Mouse (Mus musculus) right cerebral cortex, adult 18-20 months (tissue): ENCODE results near the gene Ap3b1.

ENCODE experiments used
- DNase-seq: peaks from one replicate; pipeline ENCODE4 v3.0.0; 2022; ENCODE audit warnings: mixed read lengths

The Ap3b1 gene

DNA sequence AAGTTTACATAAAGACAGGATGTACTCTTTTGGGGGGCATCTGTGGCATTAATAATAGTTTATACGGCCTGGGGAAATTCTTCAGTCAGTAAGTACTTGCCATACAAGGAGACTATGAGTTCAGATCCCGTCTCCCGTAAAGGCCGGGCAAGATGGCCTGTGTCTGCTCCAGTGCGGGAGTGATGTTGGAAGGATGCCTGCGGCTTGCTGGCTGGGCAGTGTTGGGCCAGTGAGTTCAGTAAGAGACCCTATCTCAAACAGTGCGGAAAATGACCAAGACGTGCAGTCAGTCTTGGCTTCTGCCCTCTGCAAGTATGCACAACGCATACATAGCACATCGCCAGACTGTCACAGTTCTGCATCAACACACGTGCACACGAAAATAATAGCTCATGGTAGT, 95.4 kb downstream of the Ap3b1 start:
- DNase-seq: no peak

DNA sequence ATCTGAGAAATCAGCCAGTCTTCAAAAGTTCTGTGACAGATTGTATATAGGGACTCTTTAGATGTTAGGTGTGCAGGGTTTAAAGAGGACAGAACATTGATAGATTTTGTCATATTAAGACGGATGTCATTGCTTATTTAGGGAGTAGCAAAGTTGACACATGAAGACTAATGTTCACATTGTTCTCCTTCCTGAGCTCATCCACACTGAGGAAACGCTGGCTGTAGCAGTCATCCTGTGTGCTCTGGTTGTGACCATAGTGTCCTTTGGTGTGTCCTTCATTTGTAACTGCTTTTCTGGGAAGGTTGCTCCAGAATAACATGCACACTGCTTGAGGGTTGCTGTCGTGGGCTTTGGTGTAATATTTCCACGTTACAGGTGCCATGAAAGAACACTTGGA, 100.4 kb downstream of the Ap3b1 start:
- no peak for DNase-seq

DNA sequence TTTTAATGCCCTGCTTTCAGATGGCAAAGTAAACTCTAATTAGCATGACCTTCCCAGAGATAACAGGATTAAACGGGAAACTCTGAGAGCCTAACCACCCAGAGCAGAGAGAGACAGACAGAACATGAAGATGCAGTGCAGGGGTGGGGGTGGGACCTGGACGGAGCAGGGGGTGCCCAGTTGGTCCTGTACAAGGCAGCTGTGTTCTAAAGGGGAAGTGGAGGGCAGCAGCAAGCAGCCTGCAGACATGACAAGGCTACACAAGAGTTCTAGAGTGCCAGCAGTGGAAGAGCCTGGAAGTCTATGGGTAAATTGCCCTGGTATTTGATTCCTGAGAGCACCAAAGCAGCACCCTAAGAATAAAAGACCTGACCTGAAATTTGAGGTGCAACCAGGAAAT, 105.5 kb downstream of the Ap3b1 start:
- DNase-seq: no peak

DNA sequence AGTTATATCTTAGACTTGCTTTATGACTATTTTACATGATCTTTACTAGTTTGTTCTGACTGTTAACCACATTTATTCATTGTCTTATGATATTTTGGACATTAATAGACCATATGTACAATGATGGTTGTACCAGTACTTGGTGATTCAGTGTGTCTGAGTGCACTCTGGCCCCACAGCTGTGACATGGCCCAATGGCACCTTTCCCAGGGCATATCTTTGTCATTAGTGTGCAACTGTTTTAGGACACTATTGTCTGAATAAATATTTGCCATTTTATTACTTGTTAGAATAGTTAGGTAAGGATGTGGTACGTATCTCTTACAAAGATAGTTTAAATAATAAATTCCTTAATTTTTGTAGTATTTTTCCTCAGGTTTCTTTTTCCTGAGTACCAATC, 109.8 kb downstream of the Ap3b1 start:
- DNase-seq: no peak

DNA sequence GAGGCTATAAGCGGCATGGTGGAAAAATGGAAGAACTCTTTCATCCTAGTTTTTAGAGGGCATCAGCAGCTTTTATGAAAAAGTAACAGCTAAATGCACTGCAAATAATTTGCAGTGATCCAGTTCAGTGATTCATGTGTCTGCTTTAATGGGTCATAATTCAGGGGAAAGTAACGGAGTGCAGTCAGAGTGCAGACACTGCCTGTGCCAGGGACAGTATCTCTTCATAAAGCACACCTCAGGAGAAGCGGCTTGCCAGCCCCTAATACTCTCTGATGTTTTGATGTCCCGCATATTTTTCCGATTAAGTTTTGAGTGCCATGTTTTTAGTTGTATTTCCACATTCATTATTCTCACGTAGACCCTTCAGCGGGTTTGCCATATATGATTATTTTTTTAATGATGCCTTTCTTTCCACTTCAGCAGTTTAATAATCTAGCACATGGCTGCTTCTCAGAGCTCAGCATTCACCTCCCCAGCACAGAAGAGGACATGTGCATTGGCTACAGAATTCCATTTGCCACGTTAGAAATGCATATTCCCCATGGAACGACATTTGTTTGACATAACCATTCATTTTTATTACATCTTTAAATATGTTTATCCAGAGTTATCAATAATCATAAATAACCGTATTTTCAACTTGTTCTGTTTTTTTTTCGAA, 112.4 kb downstream of the Ap3b1 start:
- no peak for DNase-seq

DNA sequence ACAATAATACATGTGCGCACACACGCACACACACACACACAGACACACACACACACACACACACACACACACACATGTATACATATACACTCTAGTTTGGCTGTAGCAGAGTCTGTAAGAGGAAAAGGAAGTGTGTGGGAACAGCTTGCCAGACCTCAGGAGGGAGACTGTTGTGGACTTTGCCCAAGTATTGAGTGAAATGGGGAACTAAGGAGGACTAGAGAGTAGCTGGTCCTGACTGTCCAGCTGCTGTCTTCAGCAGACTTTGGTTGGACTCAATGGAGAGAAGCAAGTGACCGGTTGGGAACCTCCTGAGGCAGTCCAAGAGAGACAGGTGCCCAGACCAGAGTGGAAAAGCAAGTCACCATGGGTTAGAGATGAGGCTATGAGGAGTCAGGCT, 117.4 kb downstream of the Ap3b1 start:
- no peak for DNase-seq

DNA sequence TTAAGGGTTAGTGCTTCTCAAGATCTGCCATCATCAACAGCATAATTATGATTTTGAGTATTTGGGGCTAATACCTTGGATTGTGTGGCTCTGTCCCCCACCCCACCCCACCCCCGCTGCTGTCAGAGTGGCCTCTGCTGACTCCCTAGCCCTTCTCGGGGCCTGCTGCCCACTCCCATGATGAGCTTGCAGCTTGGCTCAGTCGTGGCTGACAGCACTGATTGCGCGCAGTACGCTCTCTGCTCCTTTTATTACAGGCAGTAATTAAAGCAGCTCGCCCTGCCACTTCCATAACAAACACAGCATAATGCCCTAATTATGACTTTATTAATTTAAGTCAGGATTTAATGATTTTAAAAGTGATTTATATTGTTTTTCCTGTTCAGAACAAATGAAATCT, 121.5 kb downstream of the Ap3b1 start:
- no peak for DNase-seq

DNA sequence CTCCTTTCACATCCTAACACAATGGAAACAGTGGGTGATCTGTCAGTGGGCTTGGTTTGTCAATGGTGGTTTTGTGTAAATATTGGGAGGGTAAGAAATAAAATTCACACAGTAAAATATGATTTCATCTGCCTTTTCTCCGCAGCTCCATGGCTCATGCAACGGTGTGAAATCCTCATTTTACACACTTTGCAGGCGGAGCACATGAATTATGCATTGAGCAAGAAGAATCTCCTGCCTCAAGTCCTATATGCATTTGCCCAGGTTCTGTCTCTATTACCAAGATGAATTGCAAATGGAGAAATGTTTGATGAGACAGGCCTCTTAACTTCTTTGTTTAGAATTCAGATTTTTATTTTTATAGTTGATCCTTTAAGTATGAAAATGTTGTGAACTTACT, 131.9 kb downstream of the Ap3b1 start:
- DNase-seq: peak; percentile 15

DNA sequence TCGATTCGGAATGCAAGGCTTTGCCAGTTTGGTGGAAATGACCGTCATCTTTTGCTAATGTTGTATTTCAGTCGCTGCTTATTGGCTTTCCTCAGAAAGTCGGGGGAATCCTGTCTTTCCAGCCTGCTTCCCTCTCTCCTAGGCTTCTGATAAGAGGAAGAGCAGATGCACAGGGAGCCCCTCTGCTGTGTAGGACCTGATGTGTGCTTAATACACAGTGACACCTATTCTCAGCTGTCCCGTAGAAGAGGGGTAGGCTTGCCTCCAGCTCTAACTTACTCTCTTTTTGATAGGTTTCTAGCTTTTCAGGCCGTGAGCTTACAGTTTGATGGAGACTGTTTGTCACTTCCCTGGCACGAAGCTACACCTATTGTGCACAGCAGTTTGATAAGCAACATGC, 132.4 kb downstream of the Ap3b1 start:
- DNase-seq: no peak

DNA sequence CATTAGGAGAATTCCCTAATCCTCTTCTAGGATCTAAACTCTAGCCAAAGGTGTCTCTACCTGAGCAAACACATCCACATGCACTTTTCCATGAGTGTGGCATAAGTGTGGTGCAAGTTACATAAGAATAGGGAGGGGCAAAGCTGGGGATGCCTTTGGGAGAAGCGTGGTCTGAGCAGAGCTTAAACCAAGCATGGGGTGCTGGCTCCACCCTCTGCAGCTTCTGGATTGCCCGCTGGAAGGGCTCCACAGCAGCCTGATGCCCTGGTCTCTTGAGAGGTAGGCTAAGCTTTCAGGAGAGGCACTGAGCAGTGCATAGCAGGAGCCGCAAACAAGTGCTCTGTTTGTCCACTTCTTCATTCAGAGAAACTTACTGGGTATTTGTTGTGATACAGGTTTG, 138.8 kb downstream of the Ap3b1 start:
- no peak for DNase-seq

DNA sequence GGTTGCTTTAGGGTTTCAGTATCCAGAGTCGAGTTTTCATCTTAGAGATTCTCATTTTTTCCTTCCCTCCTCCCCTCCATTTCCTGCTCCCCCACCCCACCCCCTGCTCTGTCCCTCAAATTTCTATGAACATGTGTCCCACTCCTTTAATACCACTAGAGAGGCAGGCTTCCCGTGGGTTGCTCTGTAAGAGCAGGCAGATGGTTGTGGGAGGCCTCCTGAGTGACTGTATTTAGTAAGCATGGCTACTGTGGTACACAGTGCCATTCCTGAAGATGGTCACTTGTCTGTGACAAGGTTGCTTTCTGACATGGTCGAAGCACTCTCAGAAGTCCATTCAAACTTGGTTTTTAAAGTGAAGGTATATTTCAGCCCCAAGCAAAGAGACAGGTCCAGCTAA, 147.7 kb downstream of the Ap3b1 start:
- DNase-seq: peak; percentile 22

DNA sequence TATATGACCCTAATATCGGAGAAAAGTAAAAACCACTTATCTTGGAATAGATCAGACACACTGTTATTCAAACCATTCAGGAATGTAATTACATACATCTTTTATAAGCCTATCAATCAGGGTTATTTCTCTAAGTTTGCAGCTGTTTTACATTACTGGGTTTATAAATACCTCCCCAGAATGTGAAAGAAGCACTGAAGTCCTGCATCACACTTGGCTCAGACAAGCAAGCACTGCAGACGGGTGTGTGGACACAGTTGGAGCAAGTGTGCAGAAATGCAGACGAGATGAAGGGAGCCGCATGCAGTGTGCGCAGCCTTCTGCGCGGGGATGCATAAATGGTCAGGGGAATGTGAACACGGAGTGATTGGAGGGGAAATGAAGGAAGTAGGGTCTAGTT, 149.6 kb downstream of the Ap3b1 start:
- DNase-seq: no peak

DNA sequence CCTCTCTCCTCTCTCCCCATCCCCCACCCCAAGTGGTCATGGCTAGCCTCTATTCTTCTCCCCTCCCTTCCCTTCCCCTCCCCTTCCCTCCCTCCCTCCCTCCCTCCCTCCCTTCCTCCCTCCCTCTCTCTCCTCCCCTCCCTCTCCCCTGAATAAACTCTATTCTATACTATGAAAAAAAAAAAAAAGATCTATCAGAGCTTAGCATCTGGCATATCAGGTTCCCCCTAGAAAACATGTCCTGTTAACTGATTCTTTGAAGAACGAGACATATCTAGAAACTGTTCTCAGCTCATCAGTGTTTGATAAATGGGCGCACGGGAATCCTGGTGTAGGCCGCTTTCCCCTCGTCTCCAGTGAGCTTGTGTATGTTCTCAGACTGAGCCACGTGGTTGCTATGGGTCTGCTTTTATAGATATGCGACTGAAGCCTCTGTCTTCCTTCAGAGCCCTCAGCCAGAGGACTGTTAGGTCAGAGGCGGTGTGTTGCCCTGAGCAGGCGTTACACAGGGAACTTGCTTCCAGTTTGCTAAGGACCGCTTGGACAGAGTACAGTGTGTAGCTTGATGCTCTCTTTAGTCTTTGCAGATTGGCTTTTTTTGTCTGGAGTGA, 154.5 kb downstream of the Ap3b1 start:
- no peak for DNase-seq

DNA sequence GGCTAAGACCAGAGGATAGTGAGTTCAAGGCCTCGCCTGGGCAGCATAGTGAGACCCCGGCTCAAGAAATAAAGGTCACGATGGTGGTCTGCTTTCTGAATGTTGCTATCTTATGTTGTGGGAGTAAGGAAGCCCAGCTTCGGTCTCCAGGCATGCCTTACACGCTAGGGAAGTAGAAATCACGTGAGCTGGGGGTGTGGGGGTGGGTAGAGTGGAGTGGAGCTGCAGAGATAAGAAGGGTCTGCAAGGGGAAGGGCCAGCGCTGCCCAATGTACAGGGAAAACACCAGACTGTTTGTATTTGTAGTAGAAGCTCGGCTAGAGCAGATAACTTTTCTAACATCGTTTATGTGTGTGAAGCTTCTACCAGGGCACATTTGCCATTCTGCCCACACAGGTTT, 155.1 kb downstream of the Ap3b1 start:
- DNase-seq: no peak

DNA sequence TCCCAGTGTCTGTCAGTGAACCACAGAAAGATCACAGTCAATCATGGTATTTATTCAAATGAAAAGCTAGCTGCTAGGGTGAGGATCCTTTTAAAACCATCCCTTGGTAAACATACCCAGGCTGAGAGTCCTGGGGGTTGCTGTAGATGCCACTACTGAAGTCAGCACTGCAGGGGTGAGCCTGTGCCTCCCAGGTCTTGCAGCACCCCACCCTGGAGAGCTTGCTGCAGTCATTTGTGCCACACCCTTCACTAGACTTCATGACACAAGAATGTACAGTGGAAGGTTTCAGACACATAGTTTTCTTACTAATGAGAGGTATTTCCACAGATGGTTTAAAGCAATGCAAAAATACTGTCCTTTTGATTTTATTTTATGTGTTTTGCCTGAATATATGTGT, 156.2 kb downstream of the Ap3b1 start:
- no peak for DNase-seq

DNA sequence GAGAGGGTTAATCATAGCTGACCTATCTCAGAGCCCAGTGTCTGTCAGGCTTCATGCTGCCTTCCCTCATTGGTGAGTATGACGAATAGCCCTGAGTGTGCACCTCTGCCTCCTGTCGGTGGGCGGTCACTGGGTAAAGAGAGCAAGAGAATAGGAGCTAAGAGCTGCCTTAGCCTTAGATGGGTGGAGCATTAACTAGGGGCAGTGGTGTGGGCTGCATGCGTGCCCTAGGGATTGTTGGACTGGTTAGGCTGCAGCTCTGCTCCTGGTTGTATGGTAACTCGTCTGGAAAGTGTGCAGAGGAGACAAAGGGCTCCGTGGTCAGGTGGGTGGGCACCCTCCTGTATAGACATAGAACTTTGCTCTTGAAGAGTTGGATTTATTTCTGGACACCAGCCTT, 157.8 kb downstream of the Ap3b1 start:
- no peak for DNase-seq

DNA sequence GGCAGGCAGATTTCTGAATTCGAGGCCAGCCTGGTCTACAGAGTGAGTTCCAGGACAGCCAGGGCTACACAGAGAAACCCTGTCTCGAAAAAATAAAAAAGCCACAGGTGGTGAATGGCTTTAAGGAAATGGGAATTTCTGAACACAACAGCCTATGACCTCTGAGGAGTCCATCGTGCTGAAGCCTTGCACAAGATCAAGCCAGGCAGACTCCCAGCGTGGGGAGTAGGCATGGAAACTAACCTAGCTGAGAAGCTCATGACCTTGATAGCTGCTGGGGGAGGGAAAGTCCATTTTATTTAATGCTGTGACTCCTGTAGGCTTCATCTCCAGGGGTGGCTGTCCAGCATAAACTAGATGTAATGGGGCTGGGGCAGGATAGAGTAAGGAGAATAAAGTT, 159.4 kb downstream of the Ap3b1 start:
- DNase-seq: no peak

DNA sequence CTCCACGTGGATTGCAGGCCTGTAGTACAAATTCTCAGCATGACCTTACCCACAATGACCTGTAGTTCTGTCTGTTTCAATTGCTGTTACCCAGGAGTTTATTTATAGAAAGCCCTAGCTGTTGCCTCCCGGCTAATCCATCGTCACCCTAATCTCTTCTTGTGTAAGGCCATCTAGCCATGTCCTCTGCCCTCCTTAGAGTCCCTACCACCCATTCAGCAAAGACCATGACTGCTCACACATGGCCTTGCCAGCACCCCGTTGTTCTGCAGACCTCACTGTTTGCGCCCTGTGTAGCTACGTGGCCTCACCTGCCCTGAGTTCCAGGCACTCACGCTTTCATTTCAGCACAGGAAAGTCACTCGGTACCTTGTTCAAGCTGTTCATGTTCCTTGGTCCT, 160.5 kb downstream of the Ap3b1 start:
- DNase-seq: no peak

DNA sequence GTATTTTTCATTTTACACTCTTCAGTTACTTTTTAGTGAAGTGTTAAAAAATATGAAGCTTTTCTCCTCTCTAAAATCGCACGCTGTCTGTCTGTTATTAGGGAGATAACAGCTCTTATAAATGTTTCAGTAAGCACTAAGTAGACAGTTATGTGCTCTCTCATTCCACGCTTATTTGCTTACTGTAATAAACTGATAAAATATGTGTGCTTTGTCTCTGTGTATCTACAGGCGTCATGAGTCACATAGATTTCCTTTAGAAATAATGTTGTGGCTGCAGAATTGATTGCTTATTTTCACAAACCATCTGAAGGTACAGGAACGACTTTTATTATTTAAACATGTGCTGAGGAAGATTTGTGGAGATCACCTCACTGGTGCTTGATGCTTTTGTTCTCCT, 164.5 kb downstream of the Ap3b1 start:
- no peak for DNase-seq

DNA sequence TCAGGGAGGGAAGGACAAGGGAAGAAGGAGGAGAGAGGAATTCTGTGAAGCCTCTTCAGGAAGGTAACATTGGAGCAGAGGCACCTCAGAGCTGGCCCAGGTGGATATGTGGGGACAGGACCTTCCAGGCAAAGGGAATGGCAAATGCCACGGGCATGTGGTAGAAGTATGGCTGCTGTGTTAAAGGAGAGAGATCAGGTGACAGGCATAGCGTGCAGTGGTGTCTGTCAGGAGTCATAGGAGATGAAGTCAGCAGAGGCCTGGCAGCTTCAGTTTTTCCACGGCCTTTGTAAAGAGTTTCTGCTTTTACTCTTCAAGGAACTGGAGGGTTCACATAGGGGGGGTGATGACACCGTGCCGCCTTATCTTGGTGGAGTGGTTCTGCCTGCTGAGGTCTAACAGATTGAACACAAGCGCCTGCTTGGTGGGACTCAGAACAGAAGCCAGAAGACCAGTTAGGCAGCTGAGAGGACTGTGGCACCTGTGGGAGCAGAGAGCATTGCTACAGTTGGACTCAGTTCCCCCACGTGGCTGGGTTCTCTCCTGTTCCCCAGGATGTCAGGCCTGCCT, 166.0 kb downstream of the Ap3b1 start:
- DNase-seq: no peak

DNA sequence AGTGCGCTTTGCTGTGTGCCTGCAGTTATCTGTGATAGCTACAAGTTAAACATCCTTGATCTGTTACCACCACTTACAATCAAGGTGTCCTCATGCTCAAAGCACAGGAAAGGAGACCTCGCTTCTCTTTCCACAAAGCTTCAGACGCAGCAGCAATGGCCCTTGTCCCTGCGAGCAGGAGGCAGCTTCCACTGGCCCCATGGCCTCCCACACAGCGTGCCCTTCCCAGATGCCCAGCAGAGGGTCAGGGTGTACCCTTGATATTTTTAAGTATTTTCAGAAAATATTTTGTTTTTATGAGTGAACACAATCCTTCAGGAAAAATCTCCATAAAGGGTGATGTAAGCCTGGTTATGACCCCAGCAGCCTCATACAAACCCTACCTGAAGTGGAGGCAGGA, 170.4 kb downstream of the Ap3b1 start:
- DNase-seq: no peak

DNA sequence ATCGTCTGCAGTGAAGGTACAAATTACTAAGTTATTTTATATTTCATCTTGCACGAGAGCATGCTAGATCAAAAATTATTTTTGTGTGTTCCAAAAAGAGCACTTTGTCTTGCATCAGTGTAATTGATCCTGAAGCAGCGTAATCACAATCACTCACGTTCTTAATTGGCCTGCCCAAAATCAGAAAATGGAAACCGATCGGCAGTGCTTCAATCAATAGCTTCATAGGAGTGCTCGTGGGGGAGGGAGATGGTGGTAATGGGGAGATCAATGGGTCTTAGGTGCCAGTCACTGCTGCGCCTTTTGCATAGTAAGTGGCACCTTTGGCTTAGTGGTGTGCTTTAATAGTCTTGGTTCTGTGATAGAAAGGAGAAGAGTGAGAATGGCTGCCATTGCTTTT, 174.8 kb downstream of the Ap3b1 start:
- no peak for DNase-seq

DNA sequence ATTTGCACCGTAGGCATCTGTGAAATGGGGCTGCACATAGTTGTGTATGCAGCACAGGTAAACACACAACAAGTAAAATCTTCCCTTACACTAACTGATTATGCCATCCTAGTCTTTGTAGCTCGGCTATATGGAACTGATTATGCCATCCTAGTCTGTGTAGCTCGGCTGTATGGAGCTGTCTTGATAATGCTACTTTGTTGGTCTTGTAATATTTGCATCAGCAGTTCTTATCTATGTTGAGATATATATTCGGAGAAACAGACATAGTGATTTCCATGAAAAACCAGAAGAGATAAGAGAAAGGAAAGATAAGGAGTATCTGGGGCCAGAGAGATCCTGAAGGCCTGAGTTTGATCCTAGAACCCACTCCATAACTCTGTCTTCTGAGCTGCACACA, 178.6 kb downstream of the Ap3b1 start:
- no peak for DNase-seq

DNA sequence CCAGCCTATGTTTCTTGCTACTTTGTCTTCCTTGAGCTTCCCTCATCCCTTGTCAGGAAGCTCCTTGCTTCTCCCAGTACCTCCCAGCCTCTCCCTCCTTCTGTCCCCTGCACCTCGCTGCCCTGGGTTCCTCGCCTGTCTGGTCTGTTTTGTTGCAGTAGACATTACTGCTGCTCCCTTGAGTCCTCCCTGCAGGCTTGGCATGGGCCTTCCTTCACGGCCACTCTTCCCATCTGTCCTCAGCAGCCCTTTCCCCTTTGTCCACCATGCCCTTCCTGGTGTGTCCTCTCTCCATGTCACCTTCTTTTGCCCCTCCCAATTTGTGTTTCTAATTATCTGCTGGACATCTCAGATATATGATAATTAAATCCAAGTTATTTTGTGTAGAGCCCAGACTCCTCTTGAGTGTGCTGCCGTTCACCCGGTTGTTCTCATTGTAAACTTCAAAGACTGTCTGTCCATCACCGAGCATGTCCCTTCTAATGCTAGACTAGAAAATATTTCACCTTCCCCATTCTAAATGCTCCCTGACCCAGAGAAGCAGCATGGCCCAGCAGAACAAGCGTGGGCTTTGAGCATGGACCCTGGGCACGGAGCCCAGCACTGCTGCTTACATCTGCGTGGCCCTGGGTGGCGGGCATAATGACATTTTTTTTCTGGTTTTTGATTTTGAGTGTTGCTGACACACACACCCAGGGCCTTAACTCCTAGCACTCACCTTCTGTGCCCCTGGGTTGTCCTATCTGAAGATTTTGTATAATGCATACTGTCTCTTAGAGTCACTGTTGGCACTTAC, 181.3 kb downstream of the Ap3b1 start:
- no peak for DNase-seq
